Mouse (Mus musculus) heart, postnatal 0 days (tissue): ENCODE measurements around the gene Ten1.

ENCODE experiments used
- CTCF ChIP-seq: IDR thresholded peaks from 2 replicates; pipeline ENCODE4 v1.5.1; 2016; ENCODE audit warnings: antibody characterized with exemption, control low read depth, low read depth
- EP300 ChIP-seq: IDR thresholded peaks from 2 replicates; pipeline ENCODE4 v1.6.1; 2016; ENCODE audit warnings: antibody characterized with exemption, low read depth

GRCm38 (mm10) chr11:116185836-116186235, 12.8 kb upstream of the Ten1 start:
- TF ChIP-seq CTCF (no peak), EP300 (no peak)
